Mouse (Mus musculus) G1E (cell line): ENCODE measurements around the gene Ambra1.

ENCODE experiments used
- CTCF ChIP-seq: IDR thresholded peaks from 2 replicates; pipeline ENCODE4 v1.5.1; 2012; ENCODE audit warnings: low read depth, low read length, inconsistent platforms, mixed read lengths
- GATA1 ChIP-seq: IDR thresholded peaks from 2 replicates; pipeline ENCODE4 v1.6.1; 2012; ENCODE audit warnings: borderline replicate concordance, low read length, inconsistent platforms, mixed read lengths
- POLR2AphosphoS5 ChIP-seq: IDR thresholded peaks from 2 replicates; pipeline ENCODE4 v1.6.1; 2012; ENCODE audit warnings: low read depth, low read length, inconsistent platforms; ENCODE audit not compliant: insufficient replicate concordance
- TAL1 ChIP-seq: conservative IDR thresholded peaks from 2 replicates; pipeline ENCODE4 v1.6.1; 2012; ENCODE audit warnings: low read depth, low read length, inconsistent platforms, mixed read lengths

DNA sequence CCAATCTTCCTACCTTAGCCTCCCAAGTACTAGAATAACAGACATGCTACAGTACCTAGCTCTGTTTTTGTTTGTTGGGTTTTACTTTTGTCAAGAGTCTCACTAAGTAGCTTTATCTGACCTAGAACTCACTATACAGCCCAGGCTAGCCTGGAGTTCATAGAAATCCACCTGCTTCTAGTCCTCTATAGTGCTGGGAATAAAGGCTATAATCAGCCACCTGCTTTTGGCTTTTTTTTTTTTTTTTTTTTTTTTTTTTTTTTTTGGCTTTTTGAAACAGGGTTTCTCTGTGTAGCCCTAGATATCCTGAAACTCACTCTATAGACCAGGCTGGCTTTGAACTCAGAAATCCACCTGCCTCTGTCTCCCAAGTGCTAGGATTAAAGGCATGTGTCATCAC, 6.0 kb upstream of the Ambra1 start:
- TF ChIP-seq CTCF (no peak), GATA1 (no peak), TAL1 (no peak), POLR2AphosphoS5 (no peak)
